Mouse (Mus musculus): Measurements from ENCODE around the gene Tmem267. TPM values are rescaled to one million over a fixed set of nuclear protein-coding genes. Genes with fewer than 3 reads are reported as not detected.

Tmem267 gene
- total and polyA plus RNA-seq, 3 experiments: 9.2 to 31.3 (median 26.0) TPM

GRCm38 (mm10) chr13:119476631-119477030 lies 11.2 kb upstream of the Tmem267 start:
- dilution Hi-C loops (cut with MboI; ENCODE audit: extremely low pct_ligation_motif_present, extremely low pct_unique_long_range_greater_than_20kb, low sequenced_read_pairs) (no loop called here), in situ Hi-C loops (cut with MboI; ENCODE audit: low pct_ligation_motif_present, low pct_unique_long_range_greater_than_20kb, low sequenced_read_pairs) (no loop called here)
- H3K79me2 ChIP-seq (replicated peaks; ENCODE audit: control insufficient read depth, extremely low read depth, insufficient read depth, poor library complexity, severe bottlenecking): no peaks in the 10 kb centered on the region
- H3K9ac ChIP-seq (ENCODE audit: insufficient read depth, low read depth): no peak overlapping the region
- H3K27ac ChIP-seq (ENCODE audit: insufficient read depth, low read depth): no peak overlapping the region
- H3K4me2 ChIP-seq (ENCODE audit: insufficient read depth, low read depth, poor library complexity, severe bottlenecking): no peak overlapping the region
- no peaks in the 10 kb centered on the region for H3K27me3 ChIP-seq (replicated peaks)
- no peak overlapping the region for H3K4me3 ChIP-seq (replicated peaks in 1 of 3; ENCODE audit: low read depth in 2 of 3, low read length in 2 of 3, poor library complexity in 1 of 3)
- H3K36me3 ChIP-seq (replicated peaks in 1 of 2; ENCODE audit: control insufficient read depth in 1 of 2, insufficient read depth in 1 of 2, low read length in 1 of 2): peaks cover 36 to 82% of the 10 kb centered on the region in 2 experiments
- H3K9me3 ChIP-seq (replicated peaks; ENCODE audit: low read length): no peaks in the 10 kb centered on the region
- H3K4me1 ChIP-seq (ENCODE audit: control insufficient read depth in 1 of 2, insufficient read depth in 2 of 2): no peaks in the 10 kb centered on the region
- DNase-seq (ENCODE audit: extremely low read depth): no peak
- TF ChIP-seq RCOR1 (conservative IDR thresholded peaks at IDR 0.05; ENCODE audit: low read depth, low read length) (no peak), ZKSCAN1 (IDR thresholded peaks at IDR 0.05; ENCODE audit: borderline replicate concordance, low read depth, low read length) (no peak), MAX (IDR thresholded peaks at IDR 0.05; ENCODE audit: low read length) (no peak), EP300 (IDR thresholded peaks at IDR 0.05; ENCODE audit: low read length) (no peak), UBTF (IDR thresholded peaks at IDR 0.05; ENCODE audit: low read depth, low read length) (no peak), IRF4 (IDR thresholded peaks at IDR 0.05; ENCODE audit: low read depth, low read length) (no peak), ZNF384 (IDR thresholded peaks at IDR 0.05; ENCODE audit: low read depth, low read length) (no peak), USF2 (conservative IDR thresholded peaks at IDR 0.05; ENCODE audit: low read depth, low read length) (no peak), JUN (IDR thresholded peaks at IDR 0.05; ENCODE audit: insufficient read depth, low read depth, low read length) (no peak), TCF12 (IDR thresholded peaks at IDR 0.05; ENCODE audit: low read depth, low read length) (no peak), JUND (conservative IDR thresholded peaks at IDR 0.05; ENCODE audit: low read depth, low read length) (no peak), SIN3A (IDR thresholded peaks at IDR 0.05; ENCODE audit: low read length) (no peak)

- H3K4me3 ChIP-seq (replicated peaks in 1 of 3; ENCODE audit: low read depth in 2 of 3, low read length in 2 of 3, poor library complexity in 1 of 3): no peak overlapping the region
- in situ Hi-C loops (cut with MboI; ENCODE audit: low pct_ligation_motif_present, low pct_unique_long_range_greater_than_20kb, low sequenced_read_pairs) (no loop called here), dilution Hi-C loops (cut with MboI; ENCODE audit: extremely low pct_ligation_motif_present, extremely low pct_unique_long_range_greater_than_20kb, low sequenced_read_pairs) (no loop called here)
- H3K9me3 ChIP-seq (replicated peaks; ENCODE audit: low read length): no peaks in the 10 kb centered on the region
- H3K27ac ChIP-seq (ENCODE audit: insufficient read depth, low read depth): no peak overlapping the region
- H3K27me3 ChIP-seq (replicated peaks): no peaks in the 10 kb centered on the region
- no peak overlapping the region for H3K9ac ChIP-seq (ENCODE audit: insufficient read depth, low read depth)
- TF ChIP-seq ZMIZ1 (IDR thresholded peaks at IDR 0.05; ENCODE audit: low read depth, low read length) (no peak), SMC3 (IDR thresholded peaks at IDR 0.05; ENCODE audit: low read depth, low read length) (no peak), RCOR1 (conservative IDR thresholded peaks at IDR 0.05; ENCODE audit: low read depth, low read length) (no peak), IRF4 (IDR thresholded peaks at IDR 0.05; ENCODE audit: low read depth, low read length) (no peak), ZNF384 (IDR thresholded peaks at IDR 0.05; ENCODE audit: low read depth, low read length) (no peak), HCFC1 (IDR thresholded peaks at IDR 0.05; ENCODE audit: low read depth, low read length) (no peak), BHLHE40 (IDR thresholded peaks at IDR 0.05; ENCODE audit: low read depth, low read length) (no peak), ZKSCAN1 (IDR thresholded peaks at IDR 0.05; ENCODE audit: borderline replicate concordance, low read depth, low read length) (no peak), TBP (conservative IDR thresholded peaks at IDR 0.05; ENCODE audit: low read depth, low read length) (no peak)
- H3K79me2 ChIP-seq (replicated peaks; ENCODE audit: control insufficient read depth, extremely low read depth, insufficient read depth, poor library complexity, severe bottlenecking): no peaks in the 10 kb centered on the region
- no peak for DNase-seq (ENCODE audit: extremely low read depth)
- H3K4me1 ChIP-seq (ENCODE audit: control insufficient read depth in 1 of 2, insufficient read depth in 2 of 2): no peaks in the 10 kb centered on the region
- H3K4me2 ChIP-seq (ENCODE audit: insufficient read depth, low read depth, poor library complexity, severe bottlenecking): no peak overlapping the region
- H3K36me3 ChIP-seq (replicated peaks in 1 of 2; ENCODE audit: control insufficient read depth in 1 of 2, insufficient read depth in 1 of 2, low read length in 1 of 2): peaks cover 35 to 75% of the 10 kb centered on the region in 2 experiments
Observed at GRCm38 (mm10) chr13:119477789-119478188, 10.1 kb upstream of the Tmem267 start.
